Mouse (Mus musculus) liver, postnatal 0 days (tissue): ENCODE data around the gene Rex1bd. TPM values are rescaled to one million over a fixed set of nuclear protein-coding genes. Genes with fewer than 3 reads are reported as not detected.

Experiments used
- ATAC-seq: fragments of 200-750 bp; cut with Nextera tagmentation; 2 replicates; pipeline ENCODE4 v1.8.0; 2017; ENCODE audit warnings: mild to moderate bottlenecking, moderate library complexity
- DNase-seq: peaks from one replicate; pipeline ENCODE4 v3.0.0-alpha.2; 2016
- H3K27ac ChIP-seq: fragments of 300-500 bp; sonication (generic); 2 replicates; pipeline ENCODE4 v1.5.1; 2014; ENCODE audit warnings: antibody characterized with exemption, moderate library complexity, mild to moderate bottlenecking, low read depth
- H3K27me3 ChIP-seq: fragments of 300-500 bp; sonication (generic); 2 replicates; pipeline ENCODE4 v1.6.1; 2014; ENCODE audit warnings: low read length, control low read depth, mixed read lengths; ENCODE audit not compliant: insufficient read depth
- H3K36me3 ChIP-seq: fragments of 300-500 bp; sonication (generic); replicated peaks from 2 replicates; pipeline ENCODE4 v1.6.1; 2014; ENCODE audit warnings: mild to moderate bottlenecking, control low read depth, low read length, moderate library complexity, mixed read lengths; ENCODE audit not compliant: insufficient read depth
- H3K4me1 ChIP-seq: fragments of 300-500 bp; sonication (generic); 2 replicates; pipeline ENCODE4 v1.6.1; 2014; ENCODE audit warnings: antibody characterized with exemption, mild to moderate bottlenecking, control low read depth; ENCODE audit not compliant: insufficient read depth
- H3K4me2 ChIP-seq: fragments of 300-500 bp; sonication (generic); 2 replicates; pipeline ENCODE4 v1.6.1; 2014; ENCODE audit warnings: low read depth, mild to moderate bottlenecking, low read length, moderate library complexity, mixed read lengths
- H3K4me3 ChIP-seq: fragments of 300-500 bp; sonication (generic); 2 replicates; pipeline ENCODE4 v1.5.1; 2014; ENCODE audit warnings: low read depth, low read length
- H3K9ac ChIP-seq: fragments of 300-500 bp; sonication (generic); replicated peaks from 2 replicates; pipeline ENCODE4 v1.6.1; 2014; ENCODE audit warnings: mild to moderate bottlenecking, moderate library complexity
- H3K9me3 ChIP-seq: fragments of 300-500 bp; sonication (generic); 2 replicates; pipeline ENCODE4 v1.6.1; 2016; ENCODE audit warnings: mild to moderate bottlenecking, control low read depth, low read length, mixed read lengths
- CTCF ChIP-seq: sonication (generic); IDR thresholded peaks from 2 replicates; pipeline ENCODE4 v1.5.1; 2016; ENCODE audit warnings: antibody characterized with exemption, low read depth
- EP300 ChIP-seq: IDR thresholded peaks from 2 replicates; pipeline ENCODE4 v1.6.1; 2016; ENCODE audit warnings: antibody characterized with exemption, low read depth, mild to moderate bottlenecking
- WGBS: fragments of 180-500 bp; shearing (Covaris S2); extraction: QIAGEN DNeasy Blood & Tissue Kit; methylation state at CpG from one replicate; pipeline ENCODE4 v1.1.7; 2014; ENCODE audit not compliant: insufficient replicate concordance; 5-methylcytosine and 5-hydroxymethylcytosine counted together
- polyA plus RNA-seq: library from polyadenylated mRNA; unstranded; fragments of >200 nt; fragmentation: Nextera tagmentation; extraction: Ambion mirVana; gene quantifications from 2 replicates; pipeline ENCODE4 v1.2.1, GENCODE M21; 2015

Gene Rex1bd
- polyA plus RNA-seq, 1 experiment from 2014 or later: 52.3 TPM

DNA sequence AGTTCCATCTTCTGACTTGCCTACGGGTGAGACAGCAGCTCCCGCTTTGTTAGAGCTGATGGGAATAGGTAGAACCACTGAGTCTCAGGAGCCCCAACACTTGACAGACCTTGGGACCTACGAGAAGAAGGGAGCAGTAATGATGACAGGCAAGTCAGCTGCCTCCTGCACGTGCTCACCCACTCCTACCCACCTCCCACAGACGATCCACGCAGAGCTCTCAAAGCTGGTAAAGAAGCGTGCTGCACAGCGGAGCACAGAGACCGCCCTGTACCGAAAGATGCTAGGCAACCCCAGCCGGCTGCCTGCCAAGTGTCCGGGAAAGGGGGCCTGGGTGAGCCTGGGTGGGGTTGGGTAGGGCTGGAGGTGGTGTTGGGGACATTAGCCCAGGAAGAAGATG, 27.7 kb upstream of the Rex1bd start:
- peaks cover 59% of the 10 kb centered on the region for H3K36me3 ChIP-seq

DNA sequence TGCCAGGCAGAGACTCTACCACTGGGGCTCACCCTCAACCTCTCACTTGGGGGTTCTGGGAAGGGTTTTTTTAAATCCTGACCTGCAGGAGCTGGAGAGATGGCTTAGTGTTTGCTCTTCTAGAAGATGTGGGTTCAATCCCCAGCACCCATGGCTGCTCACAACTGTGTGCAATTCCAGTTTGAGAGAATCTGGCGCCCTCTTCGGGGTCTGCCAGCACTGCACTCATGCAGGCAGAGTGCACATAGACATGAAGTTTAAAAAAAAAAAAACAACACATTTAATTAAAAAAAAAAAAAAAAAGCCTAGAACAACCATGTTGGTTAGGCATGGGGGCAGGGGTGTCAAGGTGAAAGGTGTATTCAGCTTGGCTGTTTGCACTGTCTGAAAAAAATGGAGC, 23.8 kb upstream of the Rex1bd start:
- 0 out of 2 replicates have a peak overlapping the region, but pooled peaks have one; percentile 64 for H3K4me2 ChIP-seq

More for the DNA sequence above, 27.7 kb upstream of the Rex1bd start:
- no peak overlapping the region for H3K9ac ChIP-seq
- TF ChIP-seq EP300: no peak
- TF ChIP-seq CTCF: no peak
- H3K27me3 ChIP-seq: no peaks in the 10 kb centered on the region
- WGBS: 90% methylated on average over 12 of the region's 12 CpGs
- H3K4me2 ChIP-seq: no peak overlapping the region
- no peak overlapping the region for H3K4me3 ChIP-seq
- H3K9me3 ChIP-seq: no peaks in the 10 kb centered on the region
- H3K27ac ChIP-seq: no peak overlapping the region
- DNase-seq: no peak
- ATAC-seq: no peak
- H3K4me1 ChIP-seq: peaks cover 17% of the 10 kb centered on the region

DNA sequence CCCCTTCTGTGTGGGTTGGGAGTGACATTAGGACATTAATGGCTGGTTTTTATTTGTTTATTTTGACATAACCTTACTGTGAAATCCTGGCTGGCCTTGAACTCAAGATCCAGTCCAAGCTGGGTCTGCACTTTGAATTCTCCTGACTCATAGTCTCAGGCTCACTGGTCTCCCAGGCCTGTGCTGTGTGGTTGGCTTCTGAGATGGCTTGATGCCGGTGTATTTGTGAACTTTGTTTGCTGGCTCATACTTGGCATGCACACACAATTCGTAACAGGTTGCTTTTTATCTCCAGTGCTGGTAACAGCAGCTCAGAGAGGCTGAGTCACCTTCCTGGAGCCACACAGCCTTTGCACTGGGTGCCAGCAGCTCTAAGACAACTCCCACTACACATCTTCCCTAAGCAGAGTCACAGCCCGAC, 23.2 kb upstream of the Rex1bd start:
- TF ChIP-seq CTCF: no peak
- TF ChIP-seq EP300: no peak
- peaks cover 30% of the 10 kb centered on the region for H3K4me1 ChIP-seq
- ATAC-seq: peak; percentile 55
- 64% methylated on average over 3 of the region's 3 CpGs for WGBS
- no peaks in the 10 kb centered on the region for H3K27me3 ChIP-seq
- no peaks in the 10 kb centered on the region for H3K9me3 ChIP-seq
- H3K9ac ChIP-seq: peak overlapping the region; percentile 55
- peak overlapping the region; percentile 86 for H3K27ac ChIP-seq
- DNase-seq: no peak
- H3K4me3 ChIP-seq: peak overlapping the region; percentile 90
- peaks cover 38% of the 10 kb centered on the region for H3K36me3 ChIP-seq
- peak overlapping the region; percentile 64; the same call in 1 of the 2 replicates for H3K4me2 ChIP-seq

More for the DNA sequence above, 23.8 kb upstream of the Rex1bd start:
- DNase-seq (no peak), ATAC-seq (no peak)
- WGBS: 87% methylated on average over 2 of the region's 2 CpGs
- no peak for TF ChIP-seq EP300
- TF ChIP-seq CTCF: peak; percentile 27; the same call in 1 of the 2 replicates
- peaks cover 30% of the 10 kb centered on the region for H3K4me1 ChIP-seq
- no peaks in the 10 kb centered on the region for H3K9me3 ChIP-seq
- peaks cover 41% of the 10 kb centered on the region for H3K36me3 ChIP-seq
- peak overlapping the region; percentile 86 for H3K27ac ChIP-seq
- H3K9ac ChIP-seq: no peak overlapping the region
- H3K27me3 ChIP-seq: no peaks in the 10 kb centered on the region
- no peak overlapping the region for H3K4me3 ChIP-seq

DNA sequence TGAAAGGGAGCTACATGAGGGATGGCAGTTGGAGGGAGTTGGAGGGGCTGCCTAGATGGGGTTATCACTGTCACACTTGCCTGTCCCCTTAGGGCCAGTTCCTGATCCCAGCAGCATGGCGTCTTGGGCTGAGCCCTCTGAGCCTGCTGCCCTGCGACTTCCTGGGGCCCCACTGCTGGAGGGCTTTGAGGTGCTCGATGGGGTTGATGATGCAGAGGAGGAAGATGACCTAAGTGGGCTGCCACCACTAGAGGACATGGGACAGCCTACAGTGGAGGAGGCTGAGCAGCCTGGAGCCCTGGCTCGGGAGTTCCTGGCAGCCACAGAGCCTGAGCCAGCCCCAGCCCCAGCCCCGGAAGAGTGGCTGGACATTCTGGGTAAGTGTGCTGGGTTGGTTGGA, 22.7 kb upstream of the Rex1bd start:
- Histone ChIP-seq H3K27me3 (no peaks in the 10 kb centered on the region), H3K9ac (peak overlapping the region; percentile 55), H3K36me3 (peaks cover 34% of the 10 kb centered on the region), H3K4me3 (peak overlapping the region; percentile 90), H3K9me3 (no peaks in the 10 kb centered on the region), H3K4me1 (peaks cover 30% of the 10 kb centered on the region), H3K27ac (peak overlapping the region; percentile 86), H3K4me2 (peak overlapping the region; percentile 64)
- peak; percentile 4 for ATAC-seq
- DNase-seq: no peak
- 38% methylated on average over 5 of the region's 5 CpGs for WGBS
- TF ChIP-seq CTCF (no peak), EP300 (no peak)

DNA sequence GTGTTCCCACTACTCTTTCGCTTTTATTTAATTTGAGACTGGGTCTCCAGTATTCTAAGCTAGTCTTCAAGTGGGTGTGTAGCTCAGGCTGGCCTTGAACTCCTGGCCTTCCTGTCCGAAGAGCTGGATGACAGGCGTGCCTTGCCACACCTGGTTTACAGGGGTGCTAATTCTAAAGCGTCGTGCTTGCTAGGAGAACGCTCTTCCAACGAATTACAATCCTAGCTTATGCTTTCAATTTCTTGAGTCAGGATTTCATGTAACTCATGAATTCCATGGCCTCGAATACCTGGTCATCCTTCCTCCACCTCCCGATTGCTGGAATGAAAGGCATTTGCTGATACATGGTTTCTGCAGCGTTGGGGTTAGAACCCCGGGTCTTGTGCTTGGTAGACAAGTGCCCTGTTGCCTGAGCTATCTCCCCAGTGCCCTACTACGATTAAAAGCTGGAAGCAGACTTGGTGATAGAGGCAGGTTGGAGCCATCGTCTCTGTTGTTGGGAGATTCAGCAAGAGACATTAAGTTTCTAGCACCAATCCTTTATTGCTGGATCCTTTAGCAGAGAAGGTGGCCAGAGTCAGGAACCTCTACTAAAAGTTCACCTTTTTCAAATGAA, 21.7 kb upstream of the Rex1bd start:
- H3K9me3 ChIP-seq: no peaks in the 10 kb centered on the region
- peak overlapping the region; percentile 90 for H3K4me3 ChIP-seq
- H3K27ac ChIP-seq: peak overlapping the region; percentile 97
- H3K27me3 ChIP-seq: no peaks in the 10 kb centered on the region
- peaks cover 36% of the 10 kb centered on the region for H3K4me1 ChIP-seq
- 11% methylated on average over 13 of the region's 13 CpGs for WGBS
- peaks cover 25% of the 10 kb centered on the region for H3K36me3 ChIP-seq
- DNase-seq: no peak
- H3K9ac ChIP-seq: peak overlapping the region; percentile 99
- TF ChIP-seq CTCF (no peak), EP300 (no peak)
- peak overlapping the region; percentile 64 for H3K4me2 ChIP-seq
- no peak for ATAC-seq

DNA sequence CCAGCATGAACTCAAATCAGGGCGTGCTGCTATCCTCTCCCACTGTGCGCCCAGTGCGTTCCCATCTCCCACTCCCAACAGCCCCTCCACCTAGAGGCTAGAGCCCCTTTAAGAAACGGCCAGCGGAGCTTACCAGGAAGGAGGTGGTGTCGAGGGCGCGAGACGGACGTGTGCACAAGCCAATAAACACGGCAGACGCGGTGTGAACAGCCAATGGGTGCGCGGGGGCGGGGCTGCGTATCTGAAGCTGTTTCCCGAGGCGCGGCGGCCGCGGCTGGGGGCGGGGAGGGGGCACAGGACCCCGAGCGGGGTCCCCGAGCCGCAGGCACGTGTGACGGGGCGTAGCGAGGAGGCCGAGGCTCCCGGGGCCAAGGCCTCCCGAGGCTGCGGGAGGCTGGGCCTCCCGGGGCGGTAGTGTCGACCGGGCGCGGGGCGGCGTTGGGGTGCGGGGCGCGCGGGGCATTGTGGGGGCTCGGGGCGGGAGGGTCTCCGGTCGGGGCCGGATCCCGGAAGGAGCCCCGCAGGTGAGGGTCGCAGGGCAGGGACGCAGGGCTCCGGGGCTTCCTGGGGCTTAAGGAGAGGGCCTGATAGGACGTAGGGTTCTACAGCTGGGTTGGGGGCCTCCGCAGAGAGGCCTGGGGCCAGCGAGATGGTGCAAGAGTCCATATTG, 21.1 kb upstream of the Rex1bd start, which contains the start of the genes Fkbp8 and Kxd1:
Gene Fkbp8, plus strand, starts transcription at position 213 of the 670 bp plus-strand sequence.
Gene Kxd1, minus strand, starts transcription at position 445 of the 670 bp plus-strand sequence.
- ATAC-seq (peak; percentile 72), DNase-seq (peak; percentile 97)
- Histone ChIP-seq H3K9ac (peak within 1 kb of the TSS; percentile 99), H3K9me3 (no peaks in the 10 kb centered on the region), H3K4me2 (peak within 1 kb of the TSS; percentile 64), H3K4me3 (peak within 1 kb of the TSS; percentile 90), H3K36me3 (peaks cover 22% of the 10 kb centered on the region), H3K4me1 (peaks cover 37% of the 10 kb centered on the region), H3K27ac (peak within 1 kb of the TSS; percentile 97), H3K27me3 (no peaks in the 10 kb centered on the region)
- no peak for TF ChIP-seq CTCF
- TF ChIP-seq EP300: 0 out of 2 replicates have a peak, but pooled peaks have one; percentile 27
- 0% methylated on average over 50 of the region's 61 CpGs for WGBS
